Mouse (Mus musculus): ENCODE data around the gene Zfp367.

The Zfp367 gene

GRCm38 (mm10) chr13:64089130-64089529 lies 63.9 kb downstream of the Zfp367 start, which contains the start of gene Hsd17b3:
Gene Hsd17b3 (minus strand): TSS chr13:64089230.
- no peak for DNase-seq

- no peak for DNase-seq
Measured at GRCm38 (mm10) chr13:64088057-64088456, 64.9 kb downstream of the Zfp367 start.

DNA sequence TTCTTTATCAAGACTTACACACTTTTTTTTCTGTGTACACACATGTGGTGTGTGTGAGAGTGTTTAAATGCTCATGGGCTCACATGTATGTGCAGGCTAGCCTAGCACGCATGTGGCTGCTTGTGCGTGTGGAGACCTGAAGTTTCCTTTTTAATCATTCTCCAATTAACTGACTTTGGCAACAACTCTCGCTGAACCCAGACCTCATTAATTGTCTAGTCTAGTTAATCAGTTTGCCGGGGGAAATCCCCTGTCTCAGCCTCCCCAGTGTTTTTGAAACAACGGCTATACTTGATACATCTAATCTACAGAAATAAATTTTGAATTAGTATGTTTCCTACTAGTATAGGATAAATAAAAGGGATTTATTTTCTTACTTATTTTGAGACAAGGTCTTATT lies 67.0 kb downstream of the Zfp367 start:
- DNase-seq = no peak

DNA sequence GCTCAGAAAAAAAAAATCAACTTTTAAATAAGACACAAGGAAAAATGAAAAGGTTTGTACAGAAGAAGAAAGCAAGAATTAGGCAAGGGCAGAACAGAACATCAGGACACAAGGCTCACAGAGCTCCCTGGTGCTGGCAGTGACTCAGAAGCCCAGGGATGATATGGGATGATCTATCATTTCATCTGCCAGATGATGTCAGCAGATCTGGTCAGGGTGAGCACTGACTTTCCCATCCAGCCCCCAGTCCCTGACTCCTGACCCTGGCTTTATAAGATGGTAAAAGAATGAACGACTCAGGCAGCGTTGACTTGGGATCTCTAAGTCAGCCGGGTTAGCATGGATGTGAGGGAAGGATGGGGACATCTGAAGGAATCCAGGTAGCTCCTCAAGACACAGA lies 69.7 kb downstream of the Zfp367 start:
- no peak for DNase-seq

Data from thymus, postnatal 14 days (tissue).